ENCODE assay signal across 23 mouse cellular contexts in genomic region chr16:94590977-94591376, GRCm38 (mm10).
"Had no signal": no experiment of that assay in that cellular context is flagged by ENCODE, and none has a peak within 500 bp of the region (broad histone marks: within the 10 kb centered on the region; RNA-seq: fewer than 3 reads in every experiment).

No protein-coding gene starts in this region.

- H3K27ac ChIP-seq: limb, embryonic 10.5 days; limb, embryonic 13.5 days; liver, embryonic 12.5 days; liver, embryonic 15.5 days; lung, embryonic 15.5 days; midbrain, embryonic 12.5 days; midbrain, embryonic 15.5 days; neural tube, embryonic 12.5 days; neural tube, embryonic 15.5 days; stomach, postnatal 0 days had no signal

- H3K4me3 ChIP-seq: limb, embryonic 10.5 days; limb, embryonic 13.5 days; liver, embryonic 12.5 days; liver, embryonic 15.5 days; lung, embryonic 15.5 days; midbrain, embryonic 12.5 days; midbrain, embryonic 15.5 days; neural tube, embryonic 12.5 days; neural tube, embryonic 15.5 days had no signal

- DNase-seq: kidney, adult 9 months; kidney, postnatal 14 days; kidney, postnatal 4 days; layer of hippocampus, postnatal 36 days; liver; lung, adult 18-20 months; lung, postnatal 10 days; lung, postnatal 36 days; right cerebral cortex, adult 18-20 months; right cerebral cortex, postnatal 14 days; right cerebral cortex, postnatal 4 days; thymus, adult 2 months; thymus, postnatal 14 days had no signal

- H3K9ac ChIP-seq: limb, embryonic 13.5 days; liver, embryonic 12.5 days; liver, embryonic 15.5 days; lung, embryonic 15.5 days; midbrain, embryonic 12.5 days; midbrain, embryonic 15.5 days; neural tube, embryonic 12.5 days; neural tube, embryonic 15.5 days had no signal

- H3K27me3 ChIP-seq: limb, embryonic 13.5 days; liver, embryonic 12.5 days; liver, embryonic 15.5 days; lung, embryonic 15.5 days; midbrain, embryonic 12.5 days; midbrain, embryonic 15.5 days; neural tube, embryonic 12.5 days; neural tube, embryonic 15.5 days had no signal

- ATAC-seq: liver, embryonic 12.5 days; midbrain, embryonic 15.5 days had no signal

- H3K9me3 ChIP-seq: limb, embryonic 10.5 days; limb, embryonic 13.5 days; liver, embryonic 12.5 days; liver, embryonic 15.5 days; lung, embryonic 15.5 days; midbrain, embryonic 12.5 days; midbrain, embryonic 15.5 days; neural tube, embryonic 12.5 days; neural tube, embryonic 15.5 days had no signal

- H3K4me2 ChIP-seq: limb, embryonic 13.5 days; liver, embryonic 12.5 days; liver, embryonic 15.5 days; lung, embryonic 15.5 days; midbrain, embryonic 12.5 days; midbrain, embryonic 15.5 days; neural tube, embryonic 12.5 days; neural tube, embryonic 15.5 days had no signal

- H3K36me3 ChIP-seq: lung, embryonic 15.5 days; midbrain, embryonic 15.5 days; neural tube, embryonic 12.5 days; neural tube, embryonic 15.5 days had no signal
